Mouse (Mus musculus): ENCODE results near the gene Asic4.

- TF ChIP-seq TCF12 (IDR thresholded peaks at IDR 0.05; ENCODE audit: insufficient read depth, poor library complexity, severe bottlenecking) (no peak), MYOG (IDR thresholded peaks at IDR 0.05; ENCODE audit: control insufficient read depth in 1 of 3, insufficient read depth in 1 of 3, insufficient read length in 2 of 3, low read depth in 2 of 3) (no peak), POLR2A (IDR thresholded peaks at IDR 0.05; ENCODE audit: insufficient read length, low read depth) (no peak), USF1 (IDR thresholded peaks at IDR 0.05; ENCODE audit: low read depth) (no peak), REST (IDR thresholded peaks at IDR 0.05; ENCODE audit: insufficient read depth, insufficient read length) (no peak), MYOD1 (IDR thresholded peaks at IDR 0.05; ENCODE audit: control insufficient read depth in 1 of 3, insufficient read length in 2 of 3, low read depth in 2 of 3) (no peak), SRF (IDR thresholded peaks at IDR 0.05; ENCODE audit: control insufficient read depth, insufficient read length, low read depth) (no peak), POLR2AphosphoS2 (IDR thresholded peaks at IDR 0.05; ENCODE audit: insufficient read length, low read depth) (no peak), E2F4 (IDR thresholded peaks at IDR 0.05; ENCODE audit: insufficient read depth) (no peak), MAX (IDR thresholded peaks at IDR 0.05; ENCODE audit: low read depth) (no peak), CEBPB (IDR thresholded peaks at IDR 0.05; ENCODE audit: insufficient read depth, poor library complexity, severe bottlenecking) (no peak), TCF3 (IDR thresholded peaks at IDR 0.05; ENCODE audit: insufficient read length, low read depth) (no peak)
These were observed 9.6 kb upstream of the Asic4 start for GRCm38 (mm10) chr1:75440661-75441060.
